Mouse (Mus musculus): Measurements from ENCODE around the gene Tigar. TPM values are rescaled to one million over a fixed set of nuclear protein-coding genes. Genes with fewer than 3 reads are reported as not detected.

Tigar gene
- polyA plus RNA-seq, 1 experiment, result 0.50 TPM

DNA sequence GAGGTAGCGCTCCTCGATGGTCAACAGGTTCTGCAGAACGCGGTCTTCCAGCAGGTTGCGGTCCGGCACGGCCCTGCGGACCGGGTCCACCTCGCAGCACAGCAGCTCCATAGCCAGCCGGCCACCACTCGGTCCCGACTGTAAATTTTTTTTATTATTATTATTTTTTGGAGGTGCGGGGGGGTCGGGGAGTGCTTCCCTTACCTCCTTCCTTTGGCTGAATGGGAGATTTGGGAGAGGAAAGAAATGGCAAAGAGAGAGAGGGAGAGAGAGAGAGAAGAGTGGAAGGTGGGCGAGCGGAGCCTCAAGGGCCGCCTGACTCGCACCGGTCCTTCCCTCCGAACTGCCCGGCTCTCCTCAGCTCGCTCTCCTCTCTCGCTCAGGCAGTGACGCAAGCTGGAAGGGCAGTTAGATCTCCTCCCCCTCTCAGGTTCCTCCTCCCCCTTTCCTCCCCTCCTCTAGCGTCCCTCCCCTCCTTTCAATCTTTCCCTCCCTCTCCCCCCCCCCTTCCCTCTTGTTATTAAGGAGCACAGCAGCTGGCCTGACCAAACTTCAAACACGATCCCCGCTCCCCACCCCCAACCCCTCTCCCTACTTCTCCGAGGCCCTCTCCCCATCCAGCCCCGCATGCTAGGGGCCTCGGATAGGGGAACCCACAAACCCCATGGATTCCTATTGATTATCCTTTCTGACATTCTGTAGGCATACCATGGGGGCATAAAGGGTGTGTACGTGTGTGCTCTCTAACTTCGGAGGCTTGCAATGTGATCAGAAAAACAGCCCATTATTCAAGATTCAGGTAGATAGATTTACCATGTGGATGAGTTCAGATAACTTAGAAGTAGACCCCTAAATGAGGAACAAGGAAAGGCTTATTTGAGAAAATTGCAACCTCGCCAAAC, 41.6 kb upstream of the Tigar start:
- peaks cover 26% of the 10 kb centered on the region for H3K36me3 ChIP-seq (replicated peaks; ENCODE audit: low read length)
- H3K4me1 ChIP-seq, result peaks cover 85% of the 10 kb centered on the region
- no peaks in the 10 kb centered on the region for H3K9me3 ChIP-seq
- TF ChIP-seq FLI1 (IDR thresholded peaks at IDR 0.05; ENCODE audit: low read length), result no peak
- TF ChIP-seq GATA1 (IDR thresholded peaks at IDR 0.05; ENCODE audit: borderline replicate concordance, low read length), result no peak
- H3K27me3 ChIP-seq (replicated peaks), result peaks cover 9% of the 10 kb centered on the region
- H3K4me3 ChIP-seq (replicated peaks), result peak overlapping the region; percentile 94

- peaks cover 86% of the 10 kb centered on the region for H3K4me1 ChIP-seq
- H3K9me3 ChIP-seq, result no peaks in the 10 kb centered on the region
- H3K27me3 ChIP-seq (replicated peaks), result peaks cover 6% of the 10 kb centered on the region
- peak overlapping the region; percentile 94 for H3K4me3 ChIP-seq (replicated peaks)
- H3K36me3 ChIP-seq (replicated peaks; ENCODE audit: low read length), result peaks cover 34% of the 10 kb centered on the region
- TF ChIP-seq GATA1 (IDR thresholded peaks at IDR 0.05; ENCODE audit: borderline replicate concordance, low read length) (no peak), FLI1 (IDR thresholded peaks at IDR 0.05; ENCODE audit: low read length) (no peak)
Measured at GRCm38 (mm10) chr6:127149944-127150662, 40.7 kb upstream of the Tigar start.

GRCm38 (mm10) chr6:127149303-127149943, 40.1 kb upstream of the Tigar start:
- Histone ChIP-seq H3K9me3 (no peaks in the 10 kb centered on the region), H3K4me1 (peaks cover 86% of the 10 kb centered on the region), H3K27me3 (replicated peaks) (peaks cover 3% of the 10 kb centered on the region), H3K36me3 (replicated peaks; ENCODE audit: low read length) (peaks cover 41% of the 10 kb centered on the region), H3K4me3 (replicated peaks) (peak overlapping the region; percentile 94)
- no peak for TF ChIP-seq FLI1 (IDR thresholded peaks at IDR 0.05; ENCODE audit: low read length)
- TF ChIP-seq GATA1 (IDR thresholded peaks at IDR 0.05; ENCODE audit: borderline replicate concordance, low read length), result no peak

DNA sequence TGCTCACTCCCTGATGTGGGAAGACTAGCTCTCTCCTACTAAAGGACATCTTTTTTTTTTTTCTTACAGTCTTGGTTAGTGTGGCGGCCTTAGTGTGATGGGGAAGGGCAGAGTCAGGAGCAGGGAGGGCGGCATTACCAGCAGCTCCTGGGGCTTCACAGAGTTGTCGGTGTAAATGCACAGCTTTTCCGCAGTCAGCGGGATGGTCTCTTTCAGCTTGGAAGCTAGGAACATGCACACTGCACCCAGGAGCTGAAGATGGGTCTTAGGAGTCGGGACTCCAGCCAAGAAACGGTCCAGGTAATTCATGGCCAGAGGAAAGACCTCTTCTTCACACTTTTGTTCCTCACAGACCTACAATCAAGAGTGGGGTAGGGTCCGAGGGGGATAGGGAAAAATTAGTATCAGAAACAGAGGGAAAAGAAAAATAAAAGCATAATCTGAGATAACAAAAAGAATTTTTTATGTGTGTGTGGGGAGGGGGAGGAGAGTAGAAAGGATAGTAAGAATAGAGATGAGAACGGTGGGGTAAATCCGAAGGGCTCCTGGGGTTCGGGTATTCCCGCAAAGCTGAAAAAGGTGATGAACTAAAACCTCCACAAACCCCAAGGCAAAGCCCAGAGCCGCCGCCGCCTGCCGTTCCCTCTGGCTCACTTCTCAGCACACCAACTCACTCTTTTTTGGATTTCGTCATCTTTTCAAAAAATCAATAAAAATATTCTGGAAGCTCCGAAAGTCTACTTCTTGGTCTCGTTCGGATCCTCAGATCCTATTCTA, 39.4 kb upstream of the Tigar start:
- Histone ChIP-seq H3K4me3 (replicated peaks) (peak overlapping the region; percentile 94), H3K36me3 (replicated peaks; ENCODE audit: low read length) (peaks cover 48% of the 10 kb centered on the region), H3K4me1 (peaks cover 86% of the 10 kb centered on the region), H3K9me3 (no peaks in the 10 kb centered on the region), H3K27me3 (replicated peaks) (no peaks in the 10 kb centered on the region)
- no peak for TF ChIP-seq FLI1 (IDR thresholded peaks at IDR 0.05; ENCODE audit: low read length)
- TF ChIP-seq GATA1 (IDR thresholded peaks at IDR 0.05; ENCODE audit: borderline replicate concordance, low read length), result no peak

DNA sequence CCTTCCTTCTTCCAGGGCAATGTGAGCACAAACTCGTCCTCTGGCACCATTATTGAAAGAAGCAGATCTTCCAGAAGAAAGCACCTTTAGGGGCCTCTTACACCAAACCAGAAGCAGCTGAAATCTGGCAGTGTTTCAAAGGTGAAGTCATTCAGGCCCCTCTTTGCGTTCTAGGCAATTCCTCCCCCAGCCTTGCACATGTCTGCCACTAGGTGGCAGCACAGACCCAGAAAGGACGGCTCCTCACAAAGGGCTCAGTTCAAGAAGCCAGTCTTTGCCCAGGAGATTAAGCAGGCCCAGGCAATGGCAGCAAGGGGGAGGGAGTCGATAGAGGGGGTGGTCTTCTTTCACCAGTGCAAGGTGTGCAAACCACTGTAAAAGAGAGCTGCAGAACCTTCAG, 38.3 kb upstream of the Tigar start:
- peaks cover 58% of the 10 kb centered on the region for H3K36me3 ChIP-seq (replicated peaks; ENCODE audit: low read length)
- H3K4me1 ChIP-seq, result peaks cover 86% of the 10 kb centered on the region
- TF ChIP-seq FLI1 (IDR thresholded peaks at IDR 0.05; ENCODE audit: low read length), result no peak
- TF ChIP-seq GATA1 (IDR thresholded peaks at IDR 0.05; ENCODE audit: borderline replicate concordance, low read length), result no peak
- no peaks in the 10 kb centered on the region for H3K27me3 ChIP-seq (replicated peaks)
- H3K4me3 ChIP-seq (replicated peaks), result peak overlapping the region; percentile 94
- H3K9me3 ChIP-seq, result no peaks in the 10 kb centered on the region

DNA sequence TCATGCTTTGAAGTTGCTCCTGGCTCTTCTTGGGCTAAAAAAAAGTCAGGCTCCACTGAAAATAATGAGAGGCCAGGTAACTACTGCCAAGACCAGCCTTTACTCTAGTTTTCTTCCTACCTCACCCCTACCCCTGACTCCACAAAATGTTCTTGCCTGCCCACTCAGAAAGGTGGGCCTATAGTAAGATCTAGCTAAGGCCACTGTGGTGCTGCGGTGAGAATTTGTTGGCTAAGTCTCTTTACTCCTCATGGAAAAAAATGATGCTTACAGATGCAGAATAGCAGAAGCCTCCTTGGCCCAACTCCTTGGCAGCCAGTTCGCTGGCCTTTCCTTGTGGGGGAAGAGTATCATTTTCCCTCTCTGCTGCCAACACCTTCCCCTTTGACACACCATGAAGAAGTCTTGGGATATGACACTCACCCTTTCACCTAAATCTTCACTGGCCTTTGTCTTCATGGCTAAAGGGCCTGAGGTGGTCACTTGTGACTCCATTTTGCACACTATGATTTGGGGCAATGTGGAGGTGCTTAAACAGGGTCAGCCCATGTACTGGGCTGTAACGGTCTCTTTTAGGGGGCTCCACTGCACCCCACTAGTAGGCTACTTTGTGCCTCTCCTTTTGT, 37.1 kb upstream of the Tigar start:
- TF ChIP-seq FLI1 (IDR thresholded peaks at IDR 0.05; ENCODE audit: low read length), result no peak
- TF ChIP-seq GATA1 (IDR thresholded peaks at IDR 0.05; ENCODE audit: borderline replicate concordance, low read length), result no peak
- Histone ChIP-seq H3K36me3 (replicated peaks; ENCODE audit: low read length) (peaks cover 68% of the 10 kb centered on the region), H3K27me3 (replicated peaks) (no peaks in the 10 kb centered on the region), H3K9me3 (no peaks in the 10 kb centered on the region), H3K4me1 (peaks cover 87% of the 10 kb centered on the region), H3K4me3 (replicated peaks) (no peak overlapping the region)

DNA sequence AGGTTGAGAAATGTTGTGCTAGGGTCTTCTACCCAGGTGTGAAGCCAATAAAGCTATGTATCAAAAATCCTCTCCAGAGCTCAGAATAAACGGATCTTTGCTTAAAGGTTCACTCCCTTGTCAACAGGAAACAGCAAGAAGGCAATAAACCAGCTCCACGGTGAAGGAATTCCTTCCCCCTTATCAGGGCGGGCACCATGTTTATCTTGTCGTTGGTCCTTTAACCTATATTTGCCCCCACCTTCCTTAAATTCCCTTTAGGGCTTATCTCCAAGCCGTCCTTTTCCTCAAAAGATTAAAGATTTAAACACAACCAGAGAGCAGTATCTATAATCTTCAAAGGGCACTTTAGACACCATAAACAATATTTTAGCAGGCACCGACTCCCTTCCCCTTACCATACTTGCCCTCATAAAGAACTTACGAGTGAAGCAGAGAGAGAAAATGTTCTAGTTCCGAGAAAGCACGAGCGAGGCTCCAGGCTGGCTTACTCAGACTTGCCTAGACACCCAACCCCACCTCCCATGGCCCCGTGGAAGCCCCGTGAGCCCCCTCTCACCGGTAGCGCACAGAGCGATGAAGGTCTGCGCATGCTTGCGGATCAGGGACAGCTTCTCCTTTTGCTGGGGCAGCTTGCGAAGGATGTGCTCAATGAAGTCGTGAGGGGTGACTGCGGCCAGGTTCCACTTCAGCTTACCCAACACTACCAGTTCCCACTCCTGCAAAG, 36.3 kb upstream of the Tigar start:
- TF ChIP-seq GATA1 (IDR thresholded peaks at IDR 0.05; ENCODE audit: borderline replicate concordance, low read length), result no peak
- TF ChIP-seq FLI1 (IDR thresholded peaks at IDR 0.05; ENCODE audit: low read length), result no peak
- Histone ChIP-seq H3K9me3 (no peaks in the 10 kb centered on the region), H3K27me3 (replicated peaks) (no peaks in the 10 kb centered on the region), H3K4me3 (replicated peaks) (no peak overlapping the region), H3K36me3 (replicated peaks; ENCODE audit: low read length) (peaks cover 76% of the 10 kb centered on the region), H3K4me1 (peaks cover 83% of the 10 kb centered on the region)

- Histone ChIP-seq H3K9me3 (no peaks in the 10 kb centered on the region), H3K4me3 (replicated peaks) (peak overlapping the region; percentile 26), H3K27me3 (replicated peaks) (no peaks in the 10 kb centered on the region), H3K36me3 (replicated peaks; ENCODE audit: low read length) (peaks cover 95% of the 10 kb centered on the region), H3K4me1 (peaks cover 88% of the 10 kb centered on the region)
- TF ChIP-seq FLI1 (IDR thresholded peaks at IDR 0.05; ENCODE audit: low read length) (no peak), GATA1 (IDR thresholded peaks at IDR 0.05; ENCODE audit: borderline replicate concordance, low read length) (no peak)
Measured at GRCm38 (mm10) chr6:127143576-127144288, 34.4 kb upstream of the Tigar start.
